In genomic region chr19:6841292-6841597, GRCm38 (mm10) we compare ENCODE assay signal across 9 mouse cellular contexts. TPM values are rescaled to one million over a fixed set of nuclear protein-coding genes. Genes with fewer than 3 reads are reported as not detected.
A peak's percentile ranks its signal among the peaks of the same experiment; 100 is the strongest.
DNase-seq lines count a peak whose midpoint lies in the region; ATAC-seq lines count a peak whose summit lies in the region.
"Had no signal": no experiment of that assay in that cellular context is flagged by ENCODE, and none has a peak within 500 bp of the region (broad histone marks: within the 10 kb centered on the region; RNA-seq: fewer than 3 reads in every experiment).

No protein-coding gene starts in this region.

- 18% methylated on average over 3 of the region's 3 CpGs for WGBS in heart, embryonic 14.5 days
- 9% methylated on average over 3 of the region's 3 CpGs for WGBS in lung, embryonic 15.5 days
- 14% methylated on average over 3 of the region's 3 CpGs for WGBS in embryonic facial prominence, embryonic 15.5 days

- peaks cover 6% of the 10 kb centered on the region in 2 experiments; a peak in 2 of 4 replicates for H3K4me1 ChIP-seq in heart, embryonic 14.5 days (ENCODE audit: control insufficient read depth in 2 of 2, insufficient read depth in 2 of 2, low read length in 2 of 2)
- peaks cover 14% of the 10 kb centered on the region for H3K4me1 ChIP-seq in lung, embryonic 15.5 days
- H3K4me1 ChIP-seq in embryonic facial prominence, embryonic 15.5 days = peaks cover 20% of the 10 kb centered on the region

- peaks cover 29% of the 10 kb centered on the region for H3K27me3 ChIP-seq in heart, embryonic 14.5 days (ENCODE audit: control insufficient read depth, insufficient read depth, low read length)
- H3K27me3 ChIP-seq in lung, embryonic 15.5 days = peaks cover 18% of the 10 kb centered on the region
- H3K27me3 ChIP-seq in embryonic facial prominence, embryonic 15.5 days = peaks cover 15% of the 10 kb centered on the region

- intact Hi-C loops in gastrocnemius, postnatal 14 days (cut with DNase I; ENCODE audit: low total_unique reads) = no loop called here

- DNase-seq in heart, adult 9 months (ENCODE audit: low spot score in 2 of 2) = no peak
- DNase-seq in lung, postnatal 36 days = no peak
- DNase-seq in naive thymus-derived CD4-positive, alpha-beta T cell, adult 2 months (ENCODE audit: low read depth) = peak; percentile 39
- DNase-seq in gastrocnemius, postnatal 14 days = no peak
- DNase-seq in testis, postnatal 14 days (ENCODE audit: low spot score) = no peak

- H3K36me3 ChIP-seq in heart, embryonic 14.5 days (ENCODE audit: control insufficient read depth, insufficient read depth, low read length) = peaks cover 24% of the 10 kb centered on the region
- peaks cover 20% of the 10 kb centered on the region for H3K36me3 ChIP-seq in lung, embryonic 15.5 days
- H3K36me3 ChIP-seq in embryonic facial prominence, embryonic 15.5 days = peaks cover 23% of the 10 kb centered on the region

- no peak for ATAC-seq in heart, embryonic 14.5 days (ENCODE audit: insufficient number of reproducible peaks, insufficient read depth, low FRiP score, low read depth)
- ATAC-seq in lung, embryonic 15.5 days (ENCODE audit: borderline replicate concordance, extremely low read depth, low FRiP score, low TSS enrichment) = no peak
- ATAC-seq in embryonic facial prominence, embryonic 15.5 days (ENCODE audit: insufficient number of reproducible peaks, low FRiP score, low TSS enrichment, low read depth) = no peak

- H3K9me3 ChIP-seq in heart, embryonic 14.5 days (ENCODE audit: control insufficient read depth, low read length) = no peaks in the 10 kb centered on the region
- no peaks in the 10 kb centered on the region for H3K9me3 ChIP-seq in lung, embryonic 15.5 days
- no peaks in the 10 kb centered on the region for H3K9me3 ChIP-seq in embryonic facial prominence, embryonic 15.5 days (replicated peaks)
- H3K9me3 ChIP-seq: G1E had no signal

- no peak overlapping the region for H3K27ac ChIP-seq in heart, embryonic 14.5 days (replicated peaks in 1 of 2; ENCODE audit: control insufficient read depth in 1 of 2, insufficient read depth in 1 of 2, low read depth in 2 of 2, low read length in 2 of 2)
- H3K27ac ChIP-seq in lung, embryonic 15.5 days = peak overlapping the region; percentile 91
- H3K27ac ChIP-seq in embryonic facial prominence, embryonic 15.5 days (replicated peaks) = no peak overlapping the region

- no peak overlapping the region for H3K4me3 ChIP-seq in heart, embryonic 14.5 days (ENCODE audit: control insufficient read depth in 1 of 2, insufficient read depth in 1 of 2, low read depth in 1 of 2, low read length in 2 of 2)
- H3K4me3 ChIP-seq in lung, embryonic 15.5 days = peak overlapping the region; percentile 72
- peak overlapping the region; percentile 72 for H3K4me3 ChIP-seq in embryonic facial prominence, embryonic 15.5 days (replicated peaks)

- peak overlapping the region; percentile 99 for H3K4me2 ChIP-seq in heart, embryonic 14.5 days (ENCODE audit: low read length)
- H3K4me2 ChIP-seq in lung, embryonic 15.5 days = peak overlapping the region; percentile 96
- H3K4me2 ChIP-seq in embryonic facial prominence, embryonic 15.5 days (replicated peaks) = peak overlapping the region; percentile 94; the same call in 1 of the 2 replicates

- no peak overlapping the region for H3K9ac ChIP-seq in heart, embryonic 14.5 days (ENCODE audit: low read length)
- no peak overlapping the region for H3K9ac ChIP-seq in lung, embryonic 15.5 days
- no peak overlapping the region for H3K9ac ChIP-seq in embryonic facial prominence, embryonic 15.5 days

RNA-seq across cellular contexts. Expression of gene Rps6ka4, which starts 0.8 kb away (rescaled TPM):
- 11.1 and 13.9 TPM in 2 replicates for polyA plus RNA-seq in heart, embryonic 14.5 days (2014; fragmentation: Nextera tagmentation; extraction: Ambion mirVana)
- 33.4 and 36.1 TPM in 2 replicates for polyA plus RNA-seq in lung, embryonic 15.5 days (2015; fragmentation: Nextera tagmentation; extraction: Ambion mirVana)
- polyA plus RNA-seq in embryonic facial prominence, embryonic 15.5 days (2015; fragmentation: Nextera tagmentation; extraction: Ambion mirVana) = 32.0 and 34.2 TPM in 2 replicates
- 1 to 10 TPM; 7.7 to 8.5 TPM for total RNA-seq in gastrocnemius, postnatal 14 days (2021)

RNA-seq across cellular contexts. Expression of gene Ccdc88b, which starts 16.8 kb away (rescaled TPM):
- polyA plus RNA-seq in heart, embryonic 14.5 days (2014; fragmentation: Nextera tagmentation; extraction: Ambion mirVana) = 0.22 and 0.65 TPM in 2 replicates
- polyA plus RNA-seq in lung, embryonic 15.5 days (2015; fragmentation: Nextera tagmentation; extraction: Ambion mirVana) = 1.3 and 1.7 TPM in 2 replicates
- polyA plus RNA-seq in embryonic facial prominence, embryonic 15.5 days (2015; fragmentation: Nextera tagmentation; extraction: Ambion mirVana) = 0.80 and 1.8 TPM in 2 replicates
- under 1 TPM; 0.40 to 0.84 TPM for total RNA-seq in gastrocnemius, postnatal 14 days (2021)

Comparison
In these comparisons a context has a peak if more than half of its experiments do, and no peak if none do; other contexts are left out.
1. H3K4me3 ChIP-seq: peak in lung, embryonic 15.5 days (single experiment) and embryonic facial prominence, embryonic 15.5 days (single experiment); none in heart, embryonic 14.5 days (0 of 2).
2. Peak in every context shown above with its lines, with median percentiles within 50 percentile points of each other: H3K4me2 ChIP-seq.